Mouse (Mus musculus) hindbrain, embryonic 16.5 days (tissue): ENCODE data around the gene Klk4. TPM values are rescaled to one million over a fixed set of nuclear protein-coding genes. Genes with fewer than 3 reads are reported as not detected.

Experiments used
- ATAC-seq: fragments of 200-750 bp; cut with Nextera tagmentation; 2 replicates; pipeline ENCODE4 v1.8.0; 2017; ENCODE audit warnings: moderate TSS enrichment, moderate library complexity
- H3K27ac ChIP-seq: fragments of 300-500 bp; sonication (generic); 2 replicates; pipeline ENCODE4 v1.5.1; 2014; ENCODE audit warnings: low read depth, mild to moderate bottlenecking, control low read depth, low read length, moderate library complexity
- H3K27me3 ChIP-seq: fragments of 300-500 bp; sonication (generic); replicated peaks from 2 replicates; pipeline ENCODE4 v1.6.1; 2014; ENCODE audit warnings: low read length; ENCODE audit not compliant: control insufficient read depth, insufficient read depth
- H3K36me3 ChIP-seq: fragments of 300-500 bp; sonication (generic); 2 replicates; pipeline ENCODE4 v1.6.1; 2014; ENCODE audit warnings: mild to moderate bottlenecking, low read length, moderate library complexity, mixed read lengths; ENCODE audit not compliant: control insufficient read depth, insufficient read depth
- H3K4me1 ChIP-seq: fragments of 300-500 bp; sonication (generic); 2 replicates; pipeline ENCODE4 v1.6.1; 2014; ENCODE audit warnings: low read depth, low read length; ENCODE audit not compliant: control insufficient read depth, insufficient read depth
- H3K4me2 ChIP-seq: fragments of 300-500 bp; sonication (generic); 2 replicates; pipeline ENCODE4 v1.6.1; 2014; ENCODE audit warnings: mild to moderate bottlenecking, low read length, control low read depth, moderate library complexity
- H3K4me3 ChIP-seq: fragments of 300-500 bp; sonication (generic); 2 replicates; pipeline ENCODE4 v1.5.1; 2014; ENCODE audit warnings: mild to moderate bottlenecking, low read length, control low read depth, moderate library complexity
- H3K9ac ChIP-seq: fragments of 300-500 bp; sonication (generic); 2 replicates; pipeline ENCODE4 v1.6.1; 2014; ENCODE audit warnings: low read depth, mild to moderate bottlenecking, control low read depth, low read length, moderate library complexity
- H3K9me3 ChIP-seq: fragments of 300-500 bp; sonication (generic); 2 replicates; pipeline ENCODE4 v1.6.1; 2014; ENCODE audit warnings: mild to moderate bottlenecking, low read length, moderate library complexity; ENCODE audit not compliant: control insufficient read depth
- WGBS: fragments of 180-500 bp; shearing (Covaris S2); extraction: QIAGEN DNeasy Blood & Tissue Kit; methylation state at CpG from one replicate; pipeline ENCODE4 v1.1.7; 2014; 5-methylcytosine and 5-hydroxymethylcytosine counted together
- polyA plus RNA-seq: library from polyadenylated mRNA; unstranded; fragments of >200 nt; fragmentation: Nextera tagmentation; extraction: Ambion mirVana; gene quantifications from 2 replicates; pipeline ENCODE4 v1.2.1, GENCODE M21; 2015

Klk4 gene
- 4.4 and 4.5 TPM in 2 replicates for polyA plus RNA-seq

DNA sequence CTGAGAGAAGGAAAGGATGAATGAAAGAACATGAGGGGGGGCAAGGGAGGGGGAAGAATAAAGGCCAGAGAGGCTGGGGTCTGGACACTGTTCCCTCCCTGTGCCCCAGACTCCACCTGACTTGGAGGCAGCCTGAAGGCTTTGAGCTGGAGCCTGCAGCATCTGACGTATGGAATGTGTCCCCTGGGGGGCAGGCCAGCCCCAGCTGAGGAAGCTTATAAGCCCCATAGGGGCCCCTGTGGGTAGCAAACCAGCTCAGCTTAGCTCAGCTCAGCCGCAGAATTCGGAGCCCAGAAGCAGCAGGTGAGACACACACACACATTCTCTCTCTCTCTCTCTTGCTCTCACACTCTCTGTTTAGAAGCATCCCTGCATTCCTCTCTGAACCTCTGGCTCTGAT lies at the start of gene Klk4:
TSS of gene Klk4 (plus strand) at position 249 of the 400 bp plus-strand sequence.
- Histone ChIP-seq H3K9ac (no peak within 1 kb of the TSS), H3K27ac (no peak within 1 kb of the TSS), H3K4me2 (no peak within 1 kb of the TSS), H3K4me1 (no peaks in the 10 kb centered on the region), H3K9me3 (no peaks in the 10 kb centered on the region), H3K27me3 (no peaks in the 10 kb centered on the region), H3K36me3 (no peaks in the 10 kb centered on the region), H3K4me3 (no peak within 1 kb of the TSS)
- no peak for ATAC-seq
- WGBS, result 16% methylated on average over 3 of the region's 3 CpGs

DNA sequence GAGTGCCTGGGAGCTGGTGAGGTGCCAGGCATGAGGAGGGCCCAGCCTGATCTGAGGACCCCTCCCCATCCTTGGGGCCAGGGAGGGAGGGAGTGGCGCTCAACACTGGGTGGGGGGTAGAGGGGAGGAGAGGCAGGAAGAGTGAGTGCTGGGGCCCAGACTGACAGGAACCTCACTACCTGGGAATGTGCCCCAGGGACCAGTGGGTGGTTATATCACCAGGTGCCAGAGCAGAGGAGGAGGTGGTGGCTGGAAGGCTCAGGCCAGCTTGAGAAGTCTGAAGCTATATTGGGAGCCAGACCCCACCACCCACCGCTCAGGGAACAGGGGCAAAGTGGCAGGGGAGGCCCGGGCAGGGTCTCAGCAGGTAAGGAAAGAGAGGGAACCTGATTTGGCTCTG lies 39.3 kb upstream of the Klk4 start, which contains the start of gene Klk5:
TSS of gene Klk5 (plus strand) at position 271 of the 400 bp plus-strand sequence.
- H3K36me3 ChIP-seq, result no peaks in the 10 kb centered on the region
- no peak within 1 kb of the TSS for H3K4me2 ChIP-seq
- no peak within 1 kb of the TSS for H3K27ac ChIP-seq
- no peak within 1 kb of the TSS for H3K9ac ChIP-seq
- ATAC-seq, result no peak
- no peak within 1 kb of the TSS for H3K4me3 ChIP-seq
- H3K4me1 ChIP-seq, result no peaks in the 10 kb centered on the region
- no peaks in the 10 kb centered on the region for H3K9me3 ChIP-seq
- H3K27me3 ChIP-seq, result no peaks in the 10 kb centered on the region
- 52% methylated on average over 3 of the region's 3 CpGs for WGBS

DNA sequence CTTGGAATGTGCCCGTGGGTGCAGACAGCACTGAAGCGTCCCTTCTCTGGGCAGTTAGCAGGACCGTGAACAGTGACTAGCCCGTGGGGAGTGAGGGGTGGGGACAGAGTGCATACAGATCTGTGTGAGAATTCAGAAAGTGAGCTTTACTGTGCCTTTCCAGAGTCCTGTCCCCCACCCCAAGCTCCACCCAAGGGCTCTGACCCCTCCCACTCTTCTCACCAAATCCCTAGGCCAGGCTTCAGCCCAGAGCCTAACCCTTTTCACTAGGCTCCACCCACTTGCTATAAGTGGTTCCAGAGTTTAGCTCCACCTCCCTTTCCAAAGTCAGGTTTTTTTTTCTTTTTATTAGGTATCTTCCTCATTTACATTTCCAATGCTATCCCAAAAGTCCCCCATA lies 37.2 kb upstream of the Klk4 start:
- Histone ChIP-seq H3K27me3 (no peaks in the 10 kb centered on the region), H3K36me3 (no peaks in the 10 kb centered on the region), H3K9ac (no peak overlapping the region), H3K27ac (no peak overlapping the region), H3K4me2 (no peak overlapping the region), H3K9me3 (no peaks in the 10 kb centered on the region), H3K4me3 (no peak overlapping the region), H3K4me1 (no peaks in the 10 kb centered on the region)
- ATAC-seq, result no peak
- 85% methylated on average over 4 of the region's 4 CpGs for WGBS

DNA sequence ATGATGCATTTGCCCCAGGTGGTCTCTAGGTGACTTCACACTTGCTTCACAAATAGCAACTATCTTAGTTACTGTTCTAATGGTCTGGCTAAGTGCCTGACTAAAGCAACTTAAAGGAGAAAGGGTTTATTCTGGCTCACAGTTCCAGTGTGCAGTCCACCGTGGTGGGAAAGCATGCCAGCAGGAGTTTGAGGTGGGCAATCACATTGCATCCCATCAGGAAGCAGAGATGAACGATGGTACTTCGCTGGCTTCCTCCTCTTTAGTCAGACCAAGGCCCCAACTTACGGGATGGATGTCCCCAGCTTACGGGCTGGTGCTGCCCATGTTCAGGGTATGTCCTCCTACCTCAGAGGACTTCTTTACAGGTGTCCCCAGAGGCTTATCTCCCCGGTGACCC lies 29.3 kb upstream of the Klk4 start:
- ATAC-seq, result no peak
- no peaks in the 10 kb centered on the region for H3K27me3 ChIP-seq
- no peak overlapping the region for H3K27ac ChIP-seq
- no peak overlapping the region for H3K4me3 ChIP-seq
- WGBS, result 88% methylated on average over 6 of the region's 6 CpGs
- H3K4me2 ChIP-seq, result no peak overlapping the region
- no peaks in the 10 kb centered on the region; the same call in 1 of the 2 replicates for H3K9me3 ChIP-seq
- no peaks in the 10 kb centered on the region for H3K4me1 ChIP-seq
- no peak overlapping the region for H3K9ac ChIP-seq
- H3K36me3 ChIP-seq, result no peaks in the 10 kb centered on the region

DNA sequence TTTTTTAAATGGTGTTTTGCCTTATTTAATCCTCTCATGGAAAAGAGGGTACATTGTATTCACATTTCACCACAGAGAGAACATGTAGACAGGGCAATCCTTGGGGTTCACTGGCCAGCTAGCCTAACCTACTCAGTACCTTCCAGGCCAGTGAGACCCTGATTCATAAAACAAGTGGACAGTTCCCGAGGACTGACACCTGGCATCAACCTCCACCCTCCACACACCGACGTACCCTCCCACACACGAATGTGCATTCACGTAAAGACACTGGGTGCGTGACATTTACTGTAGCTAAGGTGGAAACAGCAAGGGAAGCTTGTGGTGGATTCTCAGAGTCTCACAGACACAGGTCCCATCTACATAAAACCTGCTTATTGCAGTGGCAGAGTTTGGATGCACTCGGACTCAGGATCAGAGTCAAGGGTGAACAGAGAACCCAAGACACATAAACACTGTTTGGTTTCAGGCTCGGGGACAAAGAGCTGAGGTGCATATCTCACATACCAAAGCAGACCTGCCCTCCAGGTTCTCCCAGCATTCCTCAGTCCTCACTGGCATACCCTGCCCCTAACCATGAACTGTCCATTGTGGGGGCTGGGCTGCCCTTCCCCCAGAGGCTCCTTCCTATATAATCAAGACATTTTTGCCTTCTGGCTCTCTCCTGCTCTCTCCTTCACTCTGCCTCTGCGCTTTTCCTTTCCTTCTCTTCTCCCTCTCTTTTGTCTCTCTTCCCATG lies 26.1 kb upstream of the Klk4 start:
- 89% methylated on average over 9 of the region's 9 CpGs for WGBS
- no peaks in the 10 kb centered on the region for H3K4me1 ChIP-seq

DNA sequence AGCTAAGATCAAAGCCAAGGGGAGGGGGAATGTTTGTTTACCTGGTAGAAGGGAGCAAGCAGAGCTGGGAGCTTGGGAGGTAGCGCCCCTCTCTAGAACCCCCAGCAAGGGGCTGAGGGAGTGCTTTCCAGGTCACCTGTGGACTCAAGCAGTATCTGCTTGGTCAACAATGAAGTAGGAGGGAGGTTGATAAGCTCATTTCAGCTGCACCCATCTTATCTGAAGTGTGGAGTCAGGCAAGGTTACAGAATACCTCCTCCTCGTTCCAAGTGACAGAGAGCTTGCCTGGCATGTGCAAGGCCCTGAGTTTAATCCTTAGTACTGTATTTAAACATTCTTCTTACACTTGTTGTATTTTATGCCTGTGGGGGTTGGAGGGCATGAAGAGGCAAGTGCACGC lies 25.3 kb upstream of the Klk4 start:
- Histone ChIP-seq H3K4me1 (no peaks in the 10 kb centered on the region), H3K4me3 (no peak overlapping the region)
- ATAC-seq, result no peak

More for the DNA sequence above, 26.1 kb upstream of the Klk4 start:
- Histone ChIP-seq H3K9ac (no peak overlapping the region), H3K4me3 (no peak overlapping the region), H3K9me3 (no peaks in the 10 kb centered on the region; the same call in 1 of the 2 replicates), H3K36me3 (no peaks in the 10 kb centered on the region), H3K27me3 (no peaks in the 10 kb centered on the region), H3K27ac (no peak overlapping the region), H3K4me2 (no peak overlapping the region)
- no peak for ATAC-seq

DNA sequence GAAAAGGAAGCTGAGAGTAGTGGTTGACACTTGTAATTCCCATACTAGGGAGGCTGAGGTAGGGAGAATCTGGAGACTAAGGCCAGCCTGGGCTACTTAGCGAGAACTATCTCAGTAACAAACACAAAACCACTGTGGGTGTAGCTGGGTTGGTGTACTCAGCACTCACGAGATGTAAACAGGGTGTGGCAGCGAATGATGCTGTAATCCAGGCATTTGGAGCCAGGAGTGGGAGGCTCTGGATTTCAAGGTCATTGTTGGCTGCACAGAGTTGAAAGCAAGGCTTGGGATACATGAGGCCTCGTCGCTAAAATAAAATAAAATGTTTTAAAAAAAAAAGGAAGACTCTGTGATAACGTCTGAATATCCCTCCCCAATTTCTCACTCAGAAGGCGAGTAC lies 24.7 kb upstream of the Klk4 start:
- no peaks in the 10 kb centered on the region for H3K4me1 ChIP-seq
- H3K36me3 ChIP-seq, result no peaks in the 10 kb centered on the region
- 87% methylated on average over 7 of the region's 7 CpGs for WGBS

More for the DNA sequence above, 25.3 kb upstream of the Klk4 start:
- no peaks in the 10 kb centered on the region; the same call in 1 of the 2 replicates for H3K9me3 ChIP-seq
- H3K9ac ChIP-seq, result no peak overlapping the region
- no peak overlapping the region for H3K4me2 ChIP-seq
- 86% methylated on average over 3 of the region's 3 CpGs for WGBS
- no peaks in the 10 kb centered on the region for H3K36me3 ChIP-seq
- H3K27ac ChIP-seq, result no peak overlapping the region
- H3K27me3 ChIP-seq, result no peaks in the 10 kb centered on the region

DNA sequence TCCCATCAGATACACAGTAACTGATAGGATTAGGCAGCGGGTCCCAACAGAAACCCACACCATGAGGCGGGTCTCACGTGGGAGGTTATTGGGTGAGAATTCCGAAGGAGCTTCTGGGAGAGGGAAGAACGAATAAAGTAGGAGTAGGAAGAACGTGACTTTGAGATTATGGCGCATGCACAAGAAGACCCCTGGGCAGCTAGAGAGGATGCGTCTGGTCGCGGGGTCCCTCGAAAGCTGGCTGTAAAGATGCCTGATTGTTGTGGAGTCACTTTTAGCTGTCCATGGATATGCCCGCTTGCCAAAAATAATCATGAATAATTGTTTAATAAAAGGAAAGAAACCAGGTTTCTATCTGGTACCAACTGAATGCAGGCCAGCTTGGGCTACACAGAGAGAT lies 23.5 kb upstream of the Klk4 start:
- H3K36me3 ChIP-seq, result no peaks in the 10 kb centered on the region
- no peak for ATAC-seq
- H3K9me3 ChIP-seq, result no peaks in the 10 kb centered on the region
- WGBS, result 92% methylated on average over 12 of the region's 12 CpGs
- no peaks in the 10 kb centered on the region for H3K4me1 ChIP-seq
- H3K4me3 ChIP-seq, result no peak overlapping the region
- H3K27me3 ChIP-seq, result no peaks in the 10 kb centered on the region
- no peak overlapping the region for H3K9ac ChIP-seq
- H3K27ac ChIP-seq, result no peak overlapping the region
- H3K4me2 ChIP-seq, result no peak overlapping the region

More for the DNA sequence above, 24.7 kb upstream of the Klk4 start:
- no peak overlapping the region for H3K9ac ChIP-seq
- no peak overlapping the region for H3K4me3 ChIP-seq
- H3K9me3 ChIP-seq, result no peaks in the 10 kb centered on the region; the same call in 1 of the 2 replicates
- no peak overlapping the region for H3K4me2 ChIP-seq
- H3K27ac ChIP-seq, result no peak overlapping the region
- no peak for ATAC-seq
- no peaks in the 10 kb centered on the region for H3K27me3 ChIP-seq

DNA sequence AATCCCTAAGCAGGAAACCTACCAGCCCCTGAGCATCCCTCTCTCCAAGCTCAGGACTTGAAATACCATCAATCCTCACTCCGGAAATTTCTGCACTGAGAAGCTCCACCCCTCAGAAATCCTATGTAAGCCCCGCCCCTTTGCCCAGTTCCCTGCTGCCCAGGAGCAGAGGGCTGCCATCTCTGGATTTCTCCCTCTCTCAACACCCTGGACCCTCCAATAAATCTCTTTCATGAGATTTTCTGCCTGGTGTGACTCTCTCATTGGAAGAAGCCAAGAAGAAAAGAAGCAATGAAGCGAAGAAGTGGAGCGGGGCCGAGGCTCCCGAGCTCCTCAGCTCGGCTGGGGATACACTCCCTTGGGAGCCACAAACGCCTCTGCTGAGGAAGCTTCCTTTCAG lies 20.5 kb upstream of the Klk4 start:
- WGBS, result 37% methylated on average over 8 of the region's 8 CpGs
- Histone ChIP-seq H3K27me3 (no peaks in the 10 kb centered on the region), H3K9ac (no peak overlapping the region), H3K27ac (no peak overlapping the region), H3K36me3 (no peaks in the 10 kb centered on the region), H3K4me2 (peak overlapping the region; percentile 18), H3K4me1 (no peaks in the 10 kb centered on the region), H3K4me3 (no peak overlapping the region), H3K9me3 (no peaks in the 10 kb centered on the region)
- ATAC-seq, result 0 out of 2 replicates have a peak, but pooled peaks have one; percentile 14
